Mouse (Mus musculus): Measurements from ENCODE around the gene Btn2a2.

The Btn2a2 gene

GRCm38 (mm10) chr13:23445156-23445555, 43.5 kb downstream of the Btn2a2 start:
- DNase-seq, result no peak

GRCm38 (mm10) chr13:23444451-23444850, 44.2 kb downstream of the Btn2a2 start:
- DNase-seq, result no peak

- no peak for DNase-seq
Observed at GRCm38 (mm10) chr13:23439901-23440300, 48.8 kb downstream of the Btn2a2 start.

GRCm38 (mm10) chr13:23438521-23438920, 50.1 kb downstream of the Btn2a2 start:
- peak; percentile 75 for DNase-seq

- peak; percentile 85 for DNase-seq
Observed at GRCm38 (mm10) chr13:23437908-23438307, 50.7 kb downstream of the Btn2a2 start.

GRCm38 (mm10) chr13:23436861-23437822, 51.5 kb downstream of the Btn2a2 start:
- peak; percentile 81 for DNase-seq

- peak; percentile 66 for DNase-seq
Observed at GRCm38 (mm10) chr13:23436231-23436661, 52.4 kb downstream of the Btn2a2 start.

- DNase-seq, result no peak
Observed at GRCm38 (mm10) chr13:23435676-23436075, 53.0 kb downstream of the Btn2a2 start.

GRCm38 (mm10) chr13:23435241-23435640, 53.4 kb downstream of the Btn2a2 start:
- no peak for DNase-seq

GRCm38 (mm10) chr13:23434426-23434825, 54.2 kb downstream of the Btn2a2 start:
- no peak for DNase-seq

GRCm38 (mm10) chr13:23433801-23434200, 54.9 kb downstream of the Btn2a2 start:
- DNase-seq, result no peak

- DNase-seq, result no peak
Observed at GRCm38 (mm10) chr13:23433206-23433605, 55.5 kb downstream of the Btn2a2 start.

GRCm38 (mm10) chr13:23432562-23433201, 56.0 kb downstream of the Btn2a2 start:
- peak; percentile 96 for DNase-seq

- peak; percentile 87 for DNase-seq
Observed at GRCm38 (mm10) chr13:23431351-23431771, 57.3 kb downstream of the Btn2a2 start.

- DNase-seq, result peak; percentile 74
Observed at GRCm38 (mm10) chr13:23430734-23431133, 57.9 kb downstream of the Btn2a2 start.

- no peak for DNase-seq
Observed at GRCm38 (mm10) chr13:23429771-23430380, 58.8 kb downstream of the Btn2a2 start.

- no peak for DNase-seq
Observed at GRCm38 (mm10) chr13:23428166-23428993, 60.3 kb downstream of the Btn2a2 start.
